Comparison of ENCODE assay signal across 11 mouse cellular contexts in the genomic region with DNA sequence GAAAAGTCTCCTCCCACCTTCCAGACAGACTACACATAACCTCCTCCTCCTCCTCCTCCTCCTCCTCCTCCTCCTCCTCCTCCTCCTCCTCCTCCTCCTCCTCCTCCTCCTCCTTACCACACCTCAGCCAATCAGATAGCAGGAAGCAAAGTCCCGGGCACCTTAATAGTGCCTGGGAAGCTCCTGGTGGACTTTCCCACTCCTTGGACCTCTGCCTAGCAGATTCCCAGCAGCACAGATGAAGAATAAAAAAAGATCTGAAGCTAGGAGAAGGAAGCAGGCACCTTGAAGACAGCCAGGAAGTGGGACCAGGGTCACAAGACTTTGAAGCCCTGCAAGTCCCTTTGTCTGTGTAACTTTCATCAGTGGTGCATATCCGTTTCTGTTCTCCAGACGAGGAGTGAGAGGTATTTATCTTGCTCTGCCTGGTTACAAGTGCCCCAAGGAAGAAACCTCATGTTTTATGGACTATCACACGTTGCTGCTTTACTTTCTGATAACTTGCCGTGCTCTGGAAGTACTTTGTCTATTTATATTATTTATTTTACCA. TPM values are rescaled to one million over a fixed set of nuclear protein-coding genes. Genes with fewer than 3 reads are reported as not detected.
DNase-seq lines count a peak whose midpoint lies in the region; ATAC-seq lines count a peak whose summit lies in the region.
"Had no signal": no experiment of that assay in that cellular context is flagged by ENCODE, and none has a peak within 500 bp of the region (broad histone marks: within the 10 kb centered on the region; RNA-seq: fewer than 3 reads in every experiment).

No protein-coding gene starts in this region.

- ATAC-seq in neural tube, embryonic 13.5 days (ENCODE audit: low read depth), result no peak
- peak; percentile 60 for ATAC-seq in inflammation-experienced regulatory T-cells, adult 6 months
- no peak for ATAC-seq in forebrain, embryonic 13.5 days
- ATAC-seq: forebrain, embryonic 16.5 days had no signal

- peaks cover 24% of the 10 kb centered on the region for H3K4me1 ChIP-seq in neural tube, embryonic 13.5 days (replicated peaks)
- peaks cover 6% of the 10 kb centered on the region for H3K4me1 ChIP-seq in forebrain, embryonic 13.5 days

- DNase-seq in neural tube, embryonic 10.5 days (ENCODE audit: extremely low spot score, low spot score), result no peak
- DNase-seq in kidney, postnatal 14 days, result peak; percentile 61
- peak; percentile 28 to 36 for DNase-seq in thymus, postnatal 36 days
- DNase-seq in ovary, postnatal 36 days (ENCODE audit: low spot score), result no peak

- H3K9ac ChIP-seq in neural tube, embryonic 13.5 days, result no peak overlapping the region
- no peak overlapping the region for H3K9ac ChIP-seq in forebrain, embryonic 13.5 days
- H3K9ac ChIP-seq: heart, embryonic 13.5 days; limb, embryonic 15.5 days had no signal

- peaks cover 85% of the 10 kb centered on the region for H3K36me3 ChIP-seq in neural tube, embryonic 13.5 days
- H3K36me3 ChIP-seq in forebrain, embryonic 13.5 days (ENCODE audit: poor library complexity, severe bottlenecking), result peaks cover 64% of the 10 kb centered on the region
- H3K36me3 ChIP-seq: heart, embryonic 13.5 days had no signal

- peak overlapping the region; percentile 68; the same call in 1 of the 2 replicates for H3K27ac ChIP-seq in neural tube, embryonic 13.5 days (replicated peaks)
- no peak overlapping the region for H3K27ac ChIP-seq in forebrain, embryonic 13.5 days
- H3K27ac ChIP-seq: heart, embryonic 13.5 days had no signal

- H3K9me3 ChIP-seq in neural tube, embryonic 13.5 days, result no peaks in the 10 kb centered on the region
- H3K9me3 ChIP-seq in forebrain, embryonic 13.5 days (replicated peaks), result no peaks in the 10 kb centered on the region
- H3K9me3 ChIP-seq: heart, embryonic 13.5 days; limb, embryonic 15.5 days had no signal

- WGBS in neural tube, embryonic 13.5 days, result 50% methylated on average over 5 of the region's 5 CpGs
- WGBS in forebrain, embryonic 13.5 days, result 81% methylated on average over 4 of the region's 5 CpGs

- no peak overlapping the region for H3K4me2 ChIP-seq in neural tube, embryonic 13.5 days
- H3K4me2 ChIP-seq in forebrain, embryonic 13.5 days, result no peak overlapping the region
- H3K4me2 ChIP-seq: heart, embryonic 13.5 days; limb, embryonic 15.5 days had no signal

- H3K27me3 ChIP-seq in neural tube, embryonic 13.5 days, result no peaks in the 10 kb centered on the region
- H3K27me3 ChIP-seq in forebrain, embryonic 13.5 days, result no peaks in the 10 kb centered on the region
- H3K27me3 ChIP-seq: heart, embryonic 13.5 days; limb, embryonic 15.5 days had no signal

- H3K4me3 ChIP-seq in neural tube, embryonic 13.5 days, result no peak overlapping the region
- H3K4me3 ChIP-seq in forebrain, embryonic 13.5 days, result no peak overlapping the region
- H3K4me3 ChIP-seq: heart, embryonic 13.5 days; limb, embryonic 15.5 days had no signal

RNA-seq across cellular contexts. Expression of a gene that starts 16.2 kb away (rescaled TPM):
- polyA plus RNA-seq in neural tube, embryonic 13.5 days (2015; fragmentation: Nextera tagmentation; extraction: Ambion mirVana), result 0.54 and 0.89 TPM in 2 replicates
- polyA plus RNA-seq in inflammation-experienced regulatory T-cells, adult 6 months (2017; shearing (Covaris generic)), result under 1 TPM in 2 of 3 experiments, not detected in 1; 0.17 to 0.97 TPM
- polyA plus RNA-seq in forebrain, embryonic 13.5 days (2015; fragmentation: Nextera tagmentation; extraction: Ambion mirVana), result 0.30 and 0.48 TPM in 2 replicates

RNA-seq across cellular contexts. Expression of a gene that starts 24.5 kb away (rescaled TPM):
- polyA plus RNA-seq in neural tube, embryonic 13.5 days (2015; fragmentation: Nextera tagmentation; extraction: Ambion mirVana), result 34.2 and 35.5 TPM in 2 replicates
- polyA plus RNA-seq in inflammation-experienced regulatory T-cells, adult 6 months (2017; shearing (Covaris generic)), result 10 to 100 TPM in 2 of 3 experiments, under 1 TPM in 1; 0.96 to 13.7 (median 11.0) TPM
- polyA plus RNA-seq in forebrain, embryonic 13.5 days (2015; fragmentation: Nextera tagmentation; extraction: Ambion mirVana), result 16.9 and 20.0 TPM in 2 replicates

RNA-seq across cellular contexts. Expression of a gene that starts 49.1 kb away (rescaled TPM):
- polyA plus RNA-seq in neural tube, embryonic 13.5 days (2015; fragmentation: Nextera tagmentation; extraction: Ambion mirVana), result 0.08 TPM in 1 of 2 replicates, not detected in the other
- not detected for polyA plus RNA-seq in inflammation-experienced regulatory T-cells, adult 6 months (2017; shearing (Covaris generic))
- polyA plus RNA-seq in forebrain, embryonic 13.5 days (2015; fragmentation: Nextera tagmentation; extraction: Ambion mirVana), result not detected in 2 replicates
- polyA plus RNA-seq: forebrain, embryonic 16.5 days; heart, embryonic 13.5 days; limb, embryonic 15.5 days; stomach, embryonic 14.5 days had no signal

RNA-seq across cellular contexts. Expression of a gene that starts 59.6 kb away (rescaled TPM):
- not detected in 2 replicates for polyA plus RNA-seq in neural tube, embryonic 13.5 days (2015; fragmentation: Nextera tagmentation; extraction: Ambion mirVana)
- polyA plus RNA-seq in inflammation-experienced regulatory T-cells, adult 6 months (2017; shearing (Covaris generic)), result not detected
- polyA plus RNA-seq in forebrain, embryonic 13.5 days (2015; fragmentation: Nextera tagmentation; extraction: Ambion mirVana), result not detected in 2 replicates
- polyA plus RNA-seq: forebrain, embryonic 16.5 days; heart, embryonic 13.5 days; limb, embryonic 15.5 days; stomach, embryonic 14.5 days had no signal

Comparison
In these comparisons a context has a peak if more than half of its experiments do, and no peak if none do; other contexts are left out.
1. DNase-seq: peak in kidney, postnatal 14 days (single experiment) and thymus, postnatal 36 days (2 of 2); none in neural tube, embryonic 10.5 days (single experiment) and ovary, postnatal 36 days (single experiment).